Mouse (Mus musculus) testis, adult 2 months (tissue): ENCODE results near the gene Sgpp2. TPM values are rescaled to one million over a fixed set of nuclear protein-coding genes. Genes with fewer than 3 reads are reported as not detected.

Experiments
- H3K27ac ChIP-seq: fragments of 200-500 bp; 2 replicates; pipeline ENCODE4 v1.5.1; 2012; ENCODE audit warnings: low read depth, low read length; ENCODE audit not compliant: control insufficient read depth, insufficient read depth
- H3K27me3 ChIP-seq: fragments of 200-500 bp; 2 replicates; pipeline ENCODE4 v1.6.1; 2012; ENCODE audit warnings: mild to moderate bottlenecking, low read length, moderate library complexity; ENCODE audit not compliant: control insufficient read depth, insufficient read depth
- H3K36me3 ChIP-seq: fragments of 200-500 bp; 2 replicates; pipeline ENCODE4 v1.6.1; 2012; ENCODE audit warnings: mild to moderate bottlenecking, low read length; ENCODE audit not compliant: control insufficient read depth, insufficient read depth
- H3K4me1 ChIP-seq: fragments of 200-500 bp; 2 replicates; pipeline ENCODE4 v1.6.1; 2012; ENCODE audit warnings: low read length; ENCODE audit not compliant: control insufficient read depth, insufficient read depth
- H3K4me3 ChIP-seq: fragments of 200-500 bp; 2 replicates; pipeline ENCODE4 v1.5.1; 2012; ENCODE audit warnings: low read depth, mild to moderate bottlenecking, low read length, moderate library complexity, mixed read lengths; ENCODE audit not compliant: control insufficient read depth
- CTCF ChIP-seq: fragments of 200-500 bp; IDR thresholded peaks from 2 replicates; pipeline ENCODE4 v1.5.1; 2012; ENCODE audit warnings: low read depth, mild to moderate bottlenecking, inconsistent platforms, low read length, moderate library complexity; ENCODE audit not compliant: control insufficient read depth, insufficient read depth, insufficient replicate concordance
- POLR2A ChIP-seq: fragments of 200-500 bp; IDR thresholded peaks from 2 replicates; pipeline ENCODE4 v1.6.1; 2012; ENCODE audit warnings: low read depth, mild to moderate bottlenecking, inconsistent platforms, low read length, moderate library complexity; ENCODE audit not compliant: control insufficient read depth
- polyA plus RNA-seq: library from polyadenylated mRNA; depleted of rRNA; stranded (reverse); fragments of >200 nt; gene quantifications from 2 replicates; pipeline ENCODE4 v1.2.3, GENCODE M21; 2012

The Sgpp2 gene
- polyA plus RNA-seq, 1 experiment, result 8.7 TPM

DNA sequence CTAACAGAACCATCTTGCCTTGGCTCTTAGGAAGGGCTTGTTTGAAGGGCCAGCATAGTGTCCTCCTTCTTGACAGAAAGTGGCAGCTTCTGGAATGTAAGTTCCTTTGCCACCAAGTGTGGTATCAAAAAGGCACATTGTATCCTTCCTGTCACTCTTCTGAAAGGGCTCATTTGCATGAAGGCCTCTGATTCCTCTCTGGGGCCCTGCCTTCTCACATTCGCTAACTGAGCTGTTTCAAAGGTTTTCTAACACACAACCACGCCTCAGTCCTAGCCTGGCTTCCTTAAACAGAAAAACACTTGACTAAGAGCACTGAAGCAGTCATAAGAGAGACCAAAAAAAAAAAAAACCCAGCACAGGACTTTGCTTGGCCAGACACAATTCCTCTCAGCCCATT is 112.4 kb downstream of the Sgpp2 start:
- no peaks in the 10 kb centered on the region for H3K27me3 ChIP-seq
- H3K4me1 ChIP-seq, result no peaks in the 10 kb centered on the region
- no peak overlapping the region for H3K4me3 ChIP-seq
- no peak overlapping the region for H3K27ac ChIP-seq
- H3K36me3 ChIP-seq, result no peaks in the 10 kb centered on the region
- TF ChIP-seq POLR2A (no peak), CTCF (no peak)

DNA sequence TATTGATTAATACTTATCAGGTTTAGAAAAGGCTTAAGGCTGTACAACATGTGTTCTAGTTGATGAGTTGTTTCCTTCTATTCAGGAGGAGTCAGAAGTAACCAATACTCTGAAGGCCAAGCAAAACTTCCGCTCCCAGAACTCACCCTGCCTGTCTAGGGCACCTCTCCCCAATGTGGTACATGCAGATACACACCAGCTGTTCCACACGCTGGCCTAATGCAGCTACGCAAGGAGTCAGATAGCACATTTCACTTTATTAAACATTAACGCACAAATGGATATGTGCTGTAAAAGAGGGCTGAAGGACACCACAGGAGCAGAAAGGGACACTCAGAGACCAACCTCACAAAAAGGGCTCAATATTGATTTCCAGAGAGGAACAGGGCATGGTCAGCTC is 114.7 kb downstream of the Sgpp2 start:
- Histone ChIP-seq H3K27me3 (no peaks in the 10 kb centered on the region), H3K4me3 (no peak overlapping the region), H3K4me1 (no peaks in the 10 kb centered on the region), H3K27ac (no peak overlapping the region), H3K36me3 (no peaks in the 10 kb centered on the region)
- TF ChIP-seq CTCF (no peak), POLR2A (no peak)

DNA sequence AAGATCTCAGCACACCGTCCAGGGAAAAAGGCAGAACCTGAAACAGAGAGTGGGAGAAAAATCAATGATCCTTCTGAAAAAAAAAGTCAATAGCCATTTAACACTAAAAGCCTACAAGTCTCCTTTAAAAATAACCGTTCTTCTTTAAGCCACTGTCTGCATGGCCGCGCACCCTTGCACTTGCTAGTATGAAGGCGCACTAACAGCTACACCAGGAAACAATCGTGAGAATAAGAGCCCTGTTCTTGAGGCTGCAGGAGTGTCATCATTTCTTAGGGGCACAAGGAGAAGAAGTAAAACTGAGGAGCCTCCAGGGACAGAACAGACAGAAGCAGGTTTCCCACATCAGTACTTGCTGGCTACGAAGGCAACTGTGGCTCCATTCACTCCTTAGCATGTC is 115.2 kb downstream of the Sgpp2 start:
- H3K4me3 ChIP-seq, result no peak overlapping the region
- no peak for TF ChIP-seq CTCF
- TF ChIP-seq POLR2A, result no peak
- H3K4me1 ChIP-seq, result no peaks in the 10 kb centered on the region
- no peaks in the 10 kb centered on the region for H3K27me3 ChIP-seq
- no peak overlapping the region for H3K27ac ChIP-seq
- no peaks in the 10 kb centered on the region for H3K36me3 ChIP-seq

GRCm38 (mm10) chr1:78425793-78426700 is 115.9 kb downstream of the Sgpp2 start:
- H3K27me3 ChIP-seq, result no peaks in the 10 kb centered on the region

DNA sequence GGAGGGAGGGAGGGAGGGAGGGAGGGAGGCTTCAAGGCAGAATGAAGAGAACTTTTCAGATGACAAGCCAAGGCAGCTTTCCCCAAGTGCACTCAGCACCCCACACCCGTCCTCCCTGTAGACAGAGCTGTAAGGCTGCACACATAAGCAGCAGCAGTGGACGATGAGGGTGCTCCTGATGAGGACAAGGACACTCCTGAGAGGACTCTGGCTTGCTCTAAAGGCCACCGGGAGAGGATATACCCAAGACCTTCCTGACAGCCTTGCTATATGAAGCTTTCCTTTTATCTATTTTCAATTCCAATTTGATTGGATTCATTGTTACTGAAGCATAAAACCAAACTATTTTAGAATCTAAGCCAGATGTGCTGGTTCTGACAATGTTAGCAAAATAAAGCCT is 116.7 kb downstream of the Sgpp2 start:
- no peaks in the 10 kb centered on the region for H3K27me3 ChIP-seq
- H3K27ac ChIP-seq, result no peak overlapping the region
- no peaks in the 10 kb centered on the region for H3K4me1 ChIP-seq
- TF ChIP-seq POLR2A (no peak), CTCF (no peak)
- H3K4me3 ChIP-seq, result no peak overlapping the region
- no peaks in the 10 kb centered on the region for H3K36me3 ChIP-seq

More at GRCm38 (mm10) chr1:78425793-78426700, 115.9 kb downstream of the Sgpp2 start:
- Histone ChIP-seq H3K4me1 (no peaks in the 10 kb centered on the region), H3K36me3 (no peaks in the 10 kb centered on the region), H3K4me3 (no peak overlapping the region), H3K27ac (no peak overlapping the region)
- no peak for TF ChIP-seq CTCF
- no peak for TF ChIP-seq POLR2A

GRCm38 (mm10) chr1:78428851-78429250 is 118.7 kb downstream of the Sgpp2 start:
- Histone ChIP-seq H3K4me1 (no peaks in the 10 kb centered on the region), H3K27ac (no peak overlapping the region), H3K36me3 (no peaks in the 10 kb centered on the region), H3K27me3 (no peaks in the 10 kb centered on the region), H3K4me3 (no peak overlapping the region)
- no peak for TF ChIP-seq POLR2A

DNA sequence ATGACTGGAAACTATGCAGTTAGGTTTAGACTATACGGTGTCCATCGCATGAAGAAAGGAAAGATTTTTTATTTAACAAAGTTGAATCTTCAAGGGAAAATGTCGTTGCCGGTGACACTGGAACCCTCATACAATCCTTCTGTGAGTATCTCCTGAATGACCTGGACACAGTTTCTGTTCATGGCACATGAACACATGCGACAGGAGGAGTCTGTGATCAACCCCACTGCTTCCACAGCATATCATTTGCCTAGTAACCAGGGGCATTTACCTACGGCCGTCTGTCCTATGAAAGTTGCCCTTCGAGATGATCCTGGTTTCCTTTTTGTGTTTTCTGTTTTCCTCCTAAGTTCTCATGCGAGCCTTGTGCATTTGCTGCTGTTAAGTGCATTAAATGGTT is 123.3 kb downstream of the Sgpp2 start:
- Histone ChIP-seq H3K4me1 (no peaks in the 10 kb centered on the region), H3K27me3 (no peaks in the 10 kb centered on the region), H3K27ac (no peak overlapping the region), H3K36me3 (no peaks in the 10 kb centered on the region), H3K4me3 (no peak overlapping the region)
- no peak for TF ChIP-seq CTCF
- TF ChIP-seq POLR2A, result no peak

DNA sequence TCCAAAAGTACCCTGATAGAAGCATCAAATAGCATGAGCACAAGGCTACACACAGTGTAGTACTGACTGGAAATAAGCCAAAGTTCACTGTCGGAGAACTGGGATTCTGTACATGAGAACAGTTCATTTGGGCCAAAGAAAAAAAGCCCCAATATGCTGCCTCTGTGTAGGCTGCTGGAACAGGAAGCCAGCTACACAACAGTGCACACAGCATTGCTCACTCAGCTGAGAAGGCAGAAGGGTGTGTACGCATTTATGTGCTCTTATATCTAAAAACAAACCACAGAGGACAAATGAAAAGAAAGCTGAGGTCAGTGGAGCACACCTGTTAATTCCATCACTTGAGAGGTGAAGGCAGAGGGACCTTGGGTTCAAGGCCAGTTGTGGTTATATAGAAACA is 125.8 kb downstream of the Sgpp2 start:
- no peak for TF ChIP-seq CTCF
- no peak for TF ChIP-seq POLR2A

More for the DNA sequence above, 125.8 kb downstream of the Sgpp2 start:
- H3K27me3 ChIP-seq, result no peaks in the 10 kb centered on the region
- no peaks in the 10 kb centered on the region for H3K4me1 ChIP-seq
- H3K4me3 ChIP-seq, result no peak overlapping the region
- H3K36me3 ChIP-seq, result no peaks in the 10 kb centered on the region
- H3K27ac ChIP-seq, result no peak overlapping the region
